Mouse (Mus musculus) lung, embryonic 15.5 days (tissue): ENCODE measurements around the gene Rbm28. TPM values are rescaled to one million over a fixed set of nuclear protein-coding genes. Genes with fewer than 3 reads are reported as not detected.

Source experiments
- ATAC-seq: fragments of 200-750 bp; cut with Nextera tagmentation; 2 replicates; pipeline ENCODE4 v1.8.0; 2017; ENCODE audit warnings: moderate number of reproducible peaks, borderline replicate concordance; ENCODE audit not compliant: low FRiP score, low TSS enrichment; ENCODE audit errors: extremely low read depth
- H3K27ac ChIP-seq: fragments of 300-500 bp; sonication (generic); 2 replicates; pipeline ENCODE4 v1.5.1; 2015; ENCODE audit warnings: moderate library complexity, mild to moderate bottlenecking, inconsistent platforms
- H3K27me3 ChIP-seq: fragments of 300-500 bp; sonication (generic); 2 replicates; pipeline ENCODE4 v1.6.1; 2015; ENCODE audit warnings: inconsistent platforms
- H3K36me3 ChIP-seq: fragments of 300-500 bp; sonication (generic); 2 replicates; pipeline ENCODE4 v1.6.1; 2015; ENCODE audit warnings: inconsistent platforms
- H3K4me1 ChIP-seq: fragments of 300-500 bp; sonication (generic); 2 replicates; pipeline ENCODE4 v1.6.1; 2015; ENCODE audit warnings: inconsistent platforms
- H3K4me2 ChIP-seq: fragments of 300-500 bp; sonication (generic); 2 replicates; pipeline ENCODE4 v1.6.1; 2015; ENCODE audit warnings: inconsistent platforms, mild to moderate bottlenecking, moderate library complexity
- H3K4me3 ChIP-seq: fragments of 300-500 bp; sonication (generic); 2 replicates; pipeline ENCODE4 v1.5.1; 2015; ENCODE audit warnings: mild to moderate bottlenecking, inconsistent platforms
- H3K9ac ChIP-seq: fragments of 300-500 bp; sonication (generic); 2 replicates; pipeline ENCODE4 v1.6.1; 2015; ENCODE audit warnings: inconsistent platforms
- H3K9me3 ChIP-seq: fragments of 300-500 bp; sonication (generic); 2 replicates; pipeline ENCODE4 v1.6.1; 2016; ENCODE audit warnings: inconsistent platforms
- WGBS: fragments of 180-500 bp; shearing (Covaris S2); methylation state at CpG from one replicate; pipeline ENCODE4 v1.1.7; 2015; 5-methylcytosine and 5-hydroxymethylcytosine counted together
- polyA plus RNA-seq: library from polyadenylated mRNA; unstranded; fragments of >200 nt; fragmentation: Nextera tagmentation; extraction: Ambion mirVana; gene quantifications from 2 replicates; pipeline ENCODE4 v1.2.1, GENCODE M21; 2015

Gene Rbm28
- polyA plus RNA-seq, 1 experiment from 2014 or later, result 35.0 TPM

GRCm38 (mm10) chr6:29119990-29120389 lies 44.8 kb downstream of the Rbm28 start:
- H3K4me3 ChIP-seq, result no peak overlapping the region
- peaks cover 8% of the 10 kb centered on the region for H3K36me3 ChIP-seq
- ATAC-seq, result no peak
- H3K4me2 ChIP-seq, result no peak overlapping the region
- H3K9me3 ChIP-seq, result no peaks in the 10 kb centered on the region
- no peak overlapping the region for H3K27ac ChIP-seq
- 80% methylated on average over 13 of the region's 13 CpGs for WGBS
- H3K4me1 ChIP-seq, result no peaks in the 10 kb centered on the region; the same call in 1 of the 2 replicates
- no peak overlapping the region for H3K9ac ChIP-seq
- no peaks in the 10 kb centered on the region for H3K27me3 ChIP-seq

- no peaks in the 10 kb centered on the region for H3K9me3 ChIP-seq
- H3K27me3 ChIP-seq, result no peaks in the 10 kb centered on the region
- no peak overlapping the region for H3K9ac ChIP-seq
- no peak for ATAC-seq
- H3K4me2 ChIP-seq, result no peak overlapping the region
- H3K36me3 ChIP-seq, result 0 out of 2 replicates have a peak, but pooled peaks cover under 1% of the 10 kb centered on the region
- 59% methylated on average over 4 of the region's 4 CpGs for WGBS
- H3K4me1 ChIP-seq, result no peaks in the 10 kb centered on the region; the same call in 1 of the 2 replicates
- H3K27ac ChIP-seq, result no peak overlapping the region
- no peak overlapping the region for H3K4me3 ChIP-seq
Measured at GRCm38 (mm10) chr6:29118963-29119362, 45.8 kb downstream of the Rbm28 start.

GRCm38 (mm10) chr6:29118231-29118630 lies 46.6 kb downstream of the Rbm28 start:
- Histone ChIP-seq H3K4me2 (no peak overlapping the region), H3K4me3 (no peak overlapping the region), H3K4me1 (no peaks in the 10 kb centered on the region; the same call in 1 of the 2 replicates), H3K27me3 (no peaks in the 10 kb centered on the region), H3K27ac (no peak overlapping the region), H3K9ac (no peak overlapping the region), H3K36me3 (no peaks in the 10 kb centered on the region), H3K9me3 (no peaks in the 10 kb centered on the region)
- no peak for ATAC-seq

- H3K27ac ChIP-seq, result no peak overlapping the region
- no peaks in the 10 kb centered on the region for H3K9me3 ChIP-seq
- WGBS, result 49% methylated on average over 7 of the region's 7 CpGs
- H3K36me3 ChIP-seq, result no peaks in the 10 kb centered on the region
- no peak overlapping the region for H3K4me2 ChIP-seq
- no peak overlapping the region for H3K9ac ChIP-seq
- no peaks in the 10 kb centered on the region for H3K27me3 ChIP-seq
- no peak overlapping the region for H3K4me3 ChIP-seq
- peak; percentile 62; the same call in 1 of the 2 replicates for ATAC-seq
- no peaks in the 10 kb centered on the region; the same call in 1 of the 2 replicates for H3K4me1 ChIP-seq
Measured at GRCm38 (mm10) chr6:29117417-29118104, 47.2 kb downstream of the Rbm28 start.

GRCm38 (mm10) chr6:29115756-29116155 lies 49.0 kb downstream of the Rbm28 start:
- WGBS, result 64% methylated on average over 7 of the region's 7 CpGs
- Histone ChIP-seq H3K4me2 (no peak overlapping the region), H3K36me3 (no peaks in the 10 kb centered on the region), H3K4me1 (no peaks in the 10 kb centered on the region; the same call in 1 of the 2 replicates), H3K27me3 (no peaks in the 10 kb centered on the region), H3K27ac (no peak overlapping the region), H3K4me3 (no peak overlapping the region), H3K9ac (no peak overlapping the region), H3K9me3 (no peaks in the 10 kb centered on the region; the same call in 1 of the 2 replicates)
- no peak for ATAC-seq

- WGBS, result 86% methylated on average over 4 of the region's 4 CpGs
Measured at GRCm38 (mm10) chr6:29111501-29111900, 53.3 kb downstream of the Rbm28 start.

DNA sequence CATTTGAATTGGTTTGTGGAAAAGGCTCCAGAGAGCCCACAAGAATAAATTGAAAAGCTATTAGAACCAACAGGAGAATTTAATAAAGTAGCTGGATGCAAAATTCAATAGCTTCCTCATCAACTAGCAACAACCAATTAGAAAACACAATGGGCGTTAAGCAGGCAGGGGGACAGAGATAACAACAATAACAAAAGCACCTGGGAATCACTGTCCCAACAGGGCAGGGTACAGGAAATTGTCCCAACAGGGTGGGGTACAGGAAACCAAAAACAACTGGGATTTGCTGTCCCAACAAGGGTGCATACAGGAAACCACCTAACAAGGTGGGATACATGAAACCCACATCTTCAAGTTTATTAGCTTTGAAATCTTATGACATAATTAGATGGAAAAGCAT lies 56.4 kb downstream of the Rbm28 start:
- Histone ChIP-seq H3K9ac (no peak overlapping the region), H3K4me3 (no peak overlapping the region), H3K4me2 (no peak overlapping the region), H3K4me1 (no peaks in the 10 kb centered on the region), H3K9me3 (no peaks in the 10 kb centered on the region; the same call in 1 of the 2 replicates), H3K27me3 (no peaks in the 10 kb centered on the region), H3K27ac (no peak overlapping the region), H3K36me3 (no peaks in the 10 kb centered on the region)
- 73% methylated on average over 1 of the region's 1 CpGs for WGBS
- no peak for ATAC-seq

More at GRCm38 (mm10) chr6:29111501-29111900, 53.3 kb downstream of the Rbm28 start:
- no peak overlapping the region for H3K4me3 ChIP-seq
- no peaks in the 10 kb centered on the region for H3K27me3 ChIP-seq
- no peaks in the 10 kb centered on the region for H3K36me3 ChIP-seq
- no peak overlapping the region for H3K4me2 ChIP-seq
- no peaks in the 10 kb centered on the region for H3K4me1 ChIP-seq
- H3K9ac ChIP-seq, result no peak overlapping the region
- no peaks in the 10 kb centered on the region; the same call in 1 of the 2 replicates for H3K9me3 ChIP-seq
- H3K27ac ChIP-seq, result no peak overlapping the region
- no peak for ATAC-seq

GRCm38 (mm10) chr6:29101248-29101864 lies 63.5 kb downstream of the Rbm28 start:
- ATAC-seq, result no peak
- no peak overlapping the region for H3K4me2 ChIP-seq

DNA sequence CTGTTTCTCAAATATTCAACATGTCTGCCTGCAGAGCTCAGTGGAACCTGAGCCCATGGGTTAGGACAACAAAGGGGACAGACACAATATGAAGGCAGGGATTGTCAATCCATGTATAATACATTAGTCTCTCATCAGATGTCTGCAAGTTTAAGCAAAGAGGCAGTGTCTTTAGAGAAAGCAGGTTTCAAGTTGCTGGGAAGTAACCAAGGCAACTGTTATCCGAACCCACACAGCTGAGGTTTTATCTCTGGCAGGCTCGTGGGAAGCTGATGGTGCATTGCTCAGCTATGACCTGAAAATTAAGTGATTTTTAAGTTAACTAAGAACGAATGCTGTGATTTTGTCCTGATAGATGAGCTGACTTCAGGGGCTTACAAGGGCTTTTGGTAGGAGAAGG lies 64.4 kb downstream of the Rbm28 start:
- no peak for ATAC-seq
- WGBS, result 16% methylated on average over 3 of the region's 3 CpGs
- Histone ChIP-seq H3K9ac (no peak overlapping the region), H3K27ac (no peak overlapping the region), H3K9me3 (no peaks in the 10 kb centered on the region), H3K4me2 (no peak overlapping the region), H3K4me3 (no peak overlapping the region), H3K27me3 (no peaks in the 10 kb centered on the region), H3K36me3 (no peaks in the 10 kb centered on the region), H3K4me1 (no peaks in the 10 kb centered on the region)

More at GRCm38 (mm10) chr6:29101248-29101864, 63.5 kb downstream of the Rbm28 start:
- 66% methylated on average over 9 of the region's 9 CpGs for WGBS
- Histone ChIP-seq H3K4me1 (no peaks in the 10 kb centered on the region), H3K9me3 (no peaks in the 10 kb centered on the region), H3K4me3 (no peak overlapping the region), H3K9ac (no peak overlapping the region), H3K36me3 (no peaks in the 10 kb centered on the region), H3K27me3 (no peaks in the 10 kb centered on the region), H3K27ac (no peak overlapping the region)

DNA sequence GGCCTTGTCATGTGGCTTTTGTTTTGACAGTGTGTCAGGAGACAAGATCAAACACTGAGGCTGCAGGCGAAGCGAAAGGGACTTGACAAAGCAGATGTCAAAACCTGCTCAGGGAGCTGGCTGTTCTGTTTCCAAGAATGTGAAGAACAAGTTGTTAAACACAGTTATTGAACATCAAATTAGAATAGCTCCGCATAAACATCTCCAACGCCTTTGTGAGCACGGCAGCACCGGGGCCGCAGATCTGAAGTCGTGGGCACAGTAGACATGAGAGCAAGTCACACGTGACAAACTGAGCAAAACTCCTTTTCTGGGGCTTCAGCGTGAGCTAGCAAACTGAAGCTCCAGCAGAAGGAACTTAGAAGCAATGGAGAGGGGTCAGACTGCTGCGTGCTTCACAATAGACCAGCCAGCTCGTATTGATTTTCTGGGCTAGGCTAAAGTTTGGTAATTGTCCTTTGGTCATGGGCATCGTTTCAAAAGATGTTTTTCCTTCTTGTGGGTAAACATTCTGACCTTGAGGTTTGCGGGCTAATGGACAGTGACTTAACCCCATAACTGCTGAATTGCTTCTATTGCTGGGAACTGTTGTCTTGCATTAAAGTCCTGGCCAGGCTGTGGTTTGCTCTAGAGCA lies 65.2 kb downstream of the Rbm28 start:
- H3K4me1 ChIP-seq, result no peaks in the 10 kb centered on the region
- no peaks in the 10 kb centered on the region for H3K9me3 ChIP-seq
- no peak for ATAC-seq
- H3K9ac ChIP-seq, result no peak overlapping the region
- no peaks in the 10 kb centered on the region for H3K36me3 ChIP-seq
- H3K27ac ChIP-seq, result no peak overlapping the region
- 44% methylated on average over 14 of the region's 14 CpGs for WGBS
- no peak overlapping the region for H3K4me3 ChIP-seq
- H3K27me3 ChIP-seq, result no peaks in the 10 kb centered on the region
- H3K4me2 ChIP-seq, result no peak overlapping the region

GRCm38 (mm10) chr6:29092904-29093303 lies 71.9 kb downstream of the Rbm28 start:
- Histone ChIP-seq H3K4me2 (no peak overlapping the region), H3K27ac (no peak overlapping the region), H3K9ac (no peak overlapping the region), H3K9me3 (0 out of 2 replicates have a peak, but pooled peaks cover 2% of the 10 kb centered on the region), H3K27me3 (no peaks in the 10 kb centered on the region), H3K36me3 (no peaks in the 10 kb centered on the region), H3K4me3 (no peak overlapping the region), H3K4me1 (no peaks in the 10 kb centered on the region)
- ATAC-seq, result no peak
- 54% methylated on average over 11 of the region's 11 CpGs for WGBS

- H3K4me3 ChIP-seq, result no peak overlapping the region
- H3K4me1 ChIP-seq, result no peaks in the 10 kb centered on the region
- no peak overlapping the region for H3K27ac ChIP-seq
- no peaks in the 10 kb centered on the region for H3K27me3 ChIP-seq
- no peak for ATAC-seq
- 0 out of 2 replicates have a peak, but pooled peaks cover 2% of the 10 kb centered on the region for H3K9me3 ChIP-seq
- H3K9ac ChIP-seq, result no peak overlapping the region
- 79% methylated on average over 7 of the region's 7 CpGs for WGBS
- H3K36me3 ChIP-seq, result no peaks in the 10 kb centered on the region
- no peak overlapping the region for H3K4me2 ChIP-seq
Measured at GRCm38 (mm10) chr6:29092234-29092633, 72.6 kb downstream of the Rbm28 start.
